Mouse (Mus musculus) megakaryocyte, embryonic 14.5 days (primary cell): ENCODE data around the gene Klhl12.

Experiments used
- FLI1 ChIP-seq: IDR thresholded peaks from 2 replicates; pipeline ENCODE4 v1.6.1; 2012; ENCODE audit warnings: low read length, inconsistent platforms, mixed read lengths
- GATA1 ChIP-seq: IDR thresholded peaks from 3 replicates; pipeline ENCODE4 v1.6.1; 2012; ENCODE audit warnings: mixed read lengths, low read length, inconsistent platforms, borderline replicate concordance

DNA sequence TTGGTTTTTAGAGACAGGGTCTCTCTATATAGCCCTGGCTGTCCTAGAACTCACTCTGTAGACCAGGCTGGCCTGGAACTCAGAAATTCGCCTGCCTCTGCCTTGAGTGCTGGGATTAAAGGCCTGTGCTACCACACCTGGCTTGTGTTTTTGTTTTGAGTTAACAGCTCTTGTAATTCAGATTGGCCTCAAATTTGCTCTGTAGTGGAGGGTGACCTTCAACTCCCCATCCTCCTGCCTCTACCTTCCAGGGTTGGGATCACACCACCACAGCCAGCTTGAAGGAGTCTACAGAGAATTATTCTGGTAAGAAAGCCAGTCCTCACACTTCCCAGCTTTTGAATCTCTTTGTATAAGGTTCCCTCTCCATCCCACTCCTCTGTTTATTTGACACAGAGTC lies 45.6 kb downstream of the Klhl12 start:
- TF ChIP-seq GATA1 (no peak), FLI1 (no peak)
